Mouse (Mus musculus) limb, embryonic 11.5 days (tissue): ENCODE data around the gene Stk11ip. TPM values are rescaled to one million over a fixed set of nuclear protein-coding genes. Genes with fewer than 3 reads are reported as not detected.

Source experiments
- ATAC-seq: fragments of 200-750 bp; cut with Nextera tagmentation; 2 replicates; pipeline ENCODE4 v1.8.0; 2017; ENCODE audit warnings: low read depth; ENCODE audit not compliant: insufficient number of reproducible peaks, low FRiP score, low TSS enrichment
- DNase-seq: peaks from one replicate; pipeline ENCODE4 v3.0.0-alpha.2; 2015; ENCODE audit warnings: low spot score
- H3K27ac ChIP-seq: fragments of 300-500 bp; sonication (generic); replicated peaks from 2 replicates; pipeline ENCODE4 v1.5.1; 2014; ENCODE audit warnings: low read depth, mild to moderate bottlenecking, low read length
- H3K27me3 ChIP-seq: fragments of 300-500 bp; sonication (generic); 2 replicates; pipeline ENCODE4 v1.6.1; 2014; ENCODE audit warnings: mild to moderate bottlenecking, low read length, mixed read lengths; ENCODE audit not compliant: control insufficient read depth, insufficient read depth
- H3K36me3 ChIP-seq: fragments of 300-500 bp; sonication (generic); 2 replicates; pipeline ENCODE4 v1.6.1; 2014; ENCODE audit warnings: mild to moderate bottlenecking, low read length, moderate library complexity, mixed read lengths; ENCODE audit not compliant: control insufficient read depth, insufficient read depth
- H3K4me1 ChIP-seq: fragments of 300-500 bp; sonication (generic); 2 replicates; pipeline ENCODE4 v1.6.1; 2014; ENCODE audit warnings: low read length, mixed read lengths; ENCODE audit not compliant: control insufficient read depth, insufficient read depth
- H3K4me2 ChIP-seq: fragments of 300-500 bp; sonication (generic); 2 replicates; pipeline ENCODE4 v1.6.1; 2014; ENCODE audit warnings: low read depth, mild to moderate bottlenecking, moderate library complexity; ENCODE audit not compliant: severe bottlenecking
- H3K4me3 ChIP-seq: fragments of 300-500 bp; sonication (generic); 2 replicates; pipeline ENCODE4 v1.5.1; 2014; ENCODE audit warnings: low read depth, low read length
- H3K9ac ChIP-seq: fragments of 300-500 bp; sonication (generic); 2 replicates; pipeline ENCODE4 v1.6.1; 2014; ENCODE audit warnings: mild to moderate bottlenecking, low read length
- H3K9me3 ChIP-seq: fragments of 300-500 bp; sonication (generic); 2 replicates; pipeline ENCODE4 v1.6.1; 2016; ENCODE audit warnings: low read length; ENCODE audit not compliant: control insufficient read depth
- WGBS: fragments of 180-500 bp; shearing (Covaris S2); extraction: QIAGEN DNeasy Blood & Tissue Kit; methylation state at CpG from one replicate; pipeline ENCODE4 v1.1.7; 2014; 5-methylcytosine and 5-hydroxymethylcytosine counted together
- polyA plus RNA-seq: library from polyadenylated mRNA; unstranded; fragments of >200 nt; fragmentation: Nextera tagmentation; extraction: Ambion mirVana; gene quantifications from 2 replicates; pipeline ENCODE4 v1.2.1, GENCODE M21; 2014

The Stk11ip gene
- polyA plus RNA-seq, 1 experiment from 2014 or later: 20.5 TPM

- H3K4me1 ChIP-seq: peaks cover 28% of the 10 kb centered on the region
Measured at GRCm38 (mm10) chr1:75507006-75507405, 14.3 kb upstream of the Stk11ip start, which contains the start of gene Inha. Gene Inha, plus strand, starts transcription at chr1:75507077.

GRCm38 (mm10) chr1:75509586-75509985, 11.7 kb upstream of the Stk11ip start:
- WGBS: 48% methylated on average over 20 of the region's 20 CpGs
- Histone ChIP-seq H3K9ac (no peak overlapping the region), H3K36me3 (no peaks in the 10 kb centered on the region), H3K27me3 (0 out of 2 replicates have a peak, but pooled peaks cover 2% of the 10 kb centered on the region), H3K27ac (no peak overlapping the region), H3K9me3 (no peaks in the 10 kb centered on the region), H3K4me3 (no peak overlapping the region), H3K4me2 (no peak overlapping the region), H3K4me1 (peaks cover 20% of the 10 kb centered on the region)
- no peak for DNase-seq
- ATAC-seq: no peak

More at GRCm38 (mm10) chr1:75507006-75507405, 14.3 kb upstream of the Stk11ip start, which contains the start of gene Inha:
- Histone ChIP-seq H3K4me2 (peak within 1 kb of the TSS; percentile 96), H3K36me3 (peaks cover 6% of the 10 kb centered on the region), H3K27me3 (peaks cover 2% of the 10 kb centered on the region; the same call in 1 of the 2 replicates), H3K9ac (peak within 1 kb of the TSS; percentile 95), H3K27ac (peak within 1 kb of the TSS; percentile 89), H3K9me3 (no peaks in the 10 kb centered on the region), H3K4me3 (peak within 1 kb of the TSS; percentile 92)
- ATAC-seq (0 out of 2 replicates have a peak, but pooled peaks have one; percentile 4), DNase-seq (no peak)
- WGBS: 75% methylated on average over 10 of the region's 10 CpGs

GRCm38 (mm10) chr1:75510154-75510553, 11.2 kb upstream of the Stk11ip start:
- H3K4me2 ChIP-seq: no peak overlapping the region
- 0 out of 2 replicates have a peak, but pooled peaks cover 2% of the 10 kb centered on the region for H3K27me3 ChIP-seq
- H3K4me3 ChIP-seq: no peak overlapping the region
- no peak overlapping the region for H3K27ac ChIP-seq
- ATAC-seq: no peak
- no peak overlapping the region for H3K9ac ChIP-seq
- H3K4me1 ChIP-seq: peaks cover 20% of the 10 kb centered on the region
- no peaks in the 10 kb centered on the region for H3K36me3 ChIP-seq
- no peaks in the 10 kb centered on the region for H3K9me3 ChIP-seq
- no peak for DNase-seq
- 81% methylated on average over 5 of the region's 5 CpGs for WGBS

GRCm38 (mm10) chr1:75511437-75512210, 9.7 kb upstream of the Stk11ip start:
- peak; percentile 57 for DNase-seq

GRCm38 (mm10) chr1:75512550-75512949, 8.8 kb upstream of the Stk11ip start:
- Histone ChIP-seq H3K4me2 (no peak overlapping the region), H3K9me3 (no peaks in the 10 kb centered on the region), H3K27me3 (0 out of 2 replicates have a peak, but pooled peaks cover 2% of the 10 kb centered on the region), H3K36me3 (no peaks in the 10 kb centered on the region), H3K9ac (no peak overlapping the region), H3K27ac (no peak overlapping the region), H3K4me3 (no peak overlapping the region), H3K4me1 (peaks cover 9% of the 10 kb centered on the region)
- DNase-seq (no peak), ATAC-seq (no peak)
- WGBS: 94% methylated on average over 3 of the region's 3 CpGs

More at GRCm38 (mm10) chr1:75511437-75512210, 9.7 kb upstream of the Stk11ip start:
- no peaks in the 10 kb centered on the region for H3K36me3 ChIP-seq
- H3K9me3 ChIP-seq: no peaks in the 10 kb centered on the region
- peak overlapping the region; percentile 10; the same call in 1 of the 2 replicates for H3K27ac ChIP-seq
- WGBS: 68% methylated on average over 4 of the region's 4 CpGs
- H3K4me1 ChIP-seq: peaks cover 16% of the 10 kb centered on the region
- H3K9ac ChIP-seq: no peak overlapping the region
- H3K4me2 ChIP-seq: no peak overlapping the region
- ATAC-seq: no peak
- H3K27me3 ChIP-seq: 0 out of 2 replicates have a peak, but pooled peaks cover 2% of the 10 kb centered on the region
- H3K4me3 ChIP-seq: no peak overlapping the region

- Histone ChIP-seq H3K9me3 (no peaks in the 10 kb centered on the region; the same call in 1 of the 2 replicates), H3K27me3 (no peaks in the 10 kb centered on the region), H3K4me3 (no peak overlapping the region), H3K36me3 (no peaks in the 10 kb centered on the region), H3K4me1 (no peaks in the 10 kb centered on the region), H3K9ac (no peak overlapping the region), H3K4me2 (no peak overlapping the region), H3K27ac (no peak overlapping the region)
- ATAC-seq: no peak
- 76% methylated on average over 15 of the region's 15 CpGs for WGBS
- no peak for DNase-seq
Measured at GRCm38 (mm10) chr1:75516703-75517380, 4.5 kb upstream of the Stk11ip start.

- Histone ChIP-seq H3K9me3 (no peaks in the 10 kb centered on the region; the same call in 1 of the 2 replicates), H3K27ac (no peak overlapping the region), H3K4me1 (no peaks in the 10 kb centered on the region), H3K9ac (no peak overlapping the region), H3K36me3 (no peaks in the 10 kb centered on the region), H3K4me3 (no peak overlapping the region), H3K4me2 (no peak overlapping the region), H3K27me3 (no peaks in the 10 kb centered on the region)
- no peak for ATAC-seq
- no peak for DNase-seq
- WGBS: 49% methylated on average over 4 of the region's 4 CpGs
Measured at GRCm38 (mm10) chr1:75517984-75518383, 3.3 kb upstream of the Stk11ip start.

GRCm38 (mm10) chr1:75518427-75518826, 2.9 kb upstream of the Stk11ip start:
- no peak for DNase-seq
- H3K9me3 ChIP-seq: no peaks in the 10 kb centered on the region; the same call in 1 of the 2 replicates
- WGBS: 93% methylated on average over 4 of the region's 4 CpGs
- no peak overlapping the region for H3K9ac ChIP-seq
- H3K4me1 ChIP-seq: no peaks in the 10 kb centered on the region
- no peak overlapping the region for H3K4me2 ChIP-seq
- no peak for ATAC-seq
- no peak overlapping the region for H3K27ac ChIP-seq
- H3K27me3 ChIP-seq: no peaks in the 10 kb centered on the region
- H3K4me3 ChIP-seq: no peak overlapping the region
- H3K36me3 ChIP-seq: no peaks in the 10 kb centered on the region
